Mouse (Mus musculus): ENCODE data around the gene Txn2. TPM values are rescaled to one million over a fixed set of nuclear protein-coding genes. Genes with fewer than 3 reads are reported as not detected.
A peak's percentile ranks its signal among the peaks of the same experiment; 100 is the strongest.

Txn2 gene
- polyA plus RNA-seq, 1 experiment from 2014 or later = 245 TPM

DNA sequence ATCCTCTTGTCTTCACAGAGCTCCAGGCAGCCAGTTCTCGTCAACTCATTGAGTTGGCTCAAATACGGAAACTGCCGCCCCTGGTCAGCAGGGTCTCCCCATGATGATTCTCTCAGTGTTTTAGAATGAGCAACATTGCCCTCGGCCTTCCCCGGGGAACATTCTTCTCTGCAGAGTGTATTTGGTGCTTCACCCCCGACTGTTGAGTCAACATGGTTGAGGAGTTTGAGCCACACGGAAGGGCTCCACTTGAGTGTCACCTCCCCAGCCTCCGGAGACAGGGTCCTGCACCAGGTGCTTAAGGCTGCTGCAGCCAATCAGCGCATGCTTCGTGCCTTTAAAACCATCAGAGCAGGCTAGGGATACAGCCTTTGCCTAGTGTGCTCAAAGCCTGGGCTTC, 35.5 kb downstream of the Txn2 start:
- WGBS = 61% methylated on average over 10 of the region's 10 CpGs
- TF ChIP-seq CTCF (IDR thresholded peaks at IDR 0.05; ENCODE audit: low read depth) = no peak
- Histone ChIP-seq H3K36me3 (ENCODE audit: insufficient read depth, low read length) (no peaks in the 10 kb centered on the region), H3K27ac (no peak overlapping the region), H3K9ac (ENCODE audit: low read depth, low read length) (no peak overlapping the region), H3K9me3 (replicated peaks; ENCODE audit: low read length) (no peaks in the 10 kb centered on the region), H3K4me2 (ENCODE audit: low read length) (no peak overlapping the region), H3K4me3 (replicated peaks; ENCODE audit: low read depth, low read length) (no peak overlapping the region), H3K4me1 (replicated peaks; ENCODE audit: insufficient read depth, low read length) (peaks cover 5% of the 10 kb centered on the region; the same call in 1 of the 2 replicates), H3K27me3 (ENCODE audit: insufficient read depth, low read length) (no peaks in the 10 kb centered on the region)
- DNase-seq (ENCODE audit: low spot score) = no peak
- ATAC-seq (replicated peaks; ENCODE audit: low FRiP score, low read depth) = no peak

DNA sequence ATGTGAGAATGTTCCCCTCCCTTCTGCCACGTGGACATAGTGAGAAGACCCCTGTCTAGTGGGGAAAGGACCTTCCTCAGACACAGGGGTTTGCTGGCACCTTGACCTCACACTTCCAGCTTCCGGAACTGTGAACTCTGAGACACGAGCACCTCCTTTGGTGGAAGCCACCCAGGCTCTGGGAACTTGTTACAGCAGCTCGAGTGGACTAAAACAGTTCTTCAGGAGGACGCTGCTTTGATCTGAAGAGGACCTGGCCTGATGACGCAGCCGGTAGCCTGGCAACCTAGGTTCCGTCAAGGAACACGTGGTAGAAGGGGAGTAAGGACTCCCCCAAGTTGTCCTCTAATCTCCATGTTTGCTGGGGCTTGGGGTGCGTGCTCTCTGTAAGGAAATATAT, 36.4 kb downstream of the Txn2 start:
- no peak for ATAC-seq (replicated peaks; ENCODE audit: low FRiP score, low read depth)
- H3K4me3 ChIP-seq (replicated peaks; ENCODE audit: low read depth, low read length) = no peak overlapping the region
- no peak overlapping the region for H3K9ac ChIP-seq (ENCODE audit: low read depth, low read length)
- H3K36me3 ChIP-seq (ENCODE audit: insufficient read depth, low read length) = no peaks in the 10 kb centered on the region
- no peak for DNase-seq (ENCODE audit: low spot score)
- H3K4me2 ChIP-seq (ENCODE audit: low read length) = no peak overlapping the region
- H3K9me3 ChIP-seq (replicated peaks; ENCODE audit: low read length) = no peaks in the 10 kb centered on the region
- TF ChIP-seq CTCF (IDR thresholded peaks at IDR 0.05; ENCODE audit: low read depth) = no peak
- H3K27ac ChIP-seq = 0 out of 2 replicates have a peak overlapping the region, but pooled peaks have one; percentile 37
- no peaks in the 10 kb centered on the region for H3K27me3 ChIP-seq (ENCODE audit: insufficient read depth, low read length)
- peaks cover 5% of the 10 kb centered on the region; the same call in 1 of the 2 replicates for H3K4me1 ChIP-seq (replicated peaks; ENCODE audit: insufficient read depth, low read length)
- WGBS = 89% methylated on average over 10 of the region's 10 CpGs

DNA sequence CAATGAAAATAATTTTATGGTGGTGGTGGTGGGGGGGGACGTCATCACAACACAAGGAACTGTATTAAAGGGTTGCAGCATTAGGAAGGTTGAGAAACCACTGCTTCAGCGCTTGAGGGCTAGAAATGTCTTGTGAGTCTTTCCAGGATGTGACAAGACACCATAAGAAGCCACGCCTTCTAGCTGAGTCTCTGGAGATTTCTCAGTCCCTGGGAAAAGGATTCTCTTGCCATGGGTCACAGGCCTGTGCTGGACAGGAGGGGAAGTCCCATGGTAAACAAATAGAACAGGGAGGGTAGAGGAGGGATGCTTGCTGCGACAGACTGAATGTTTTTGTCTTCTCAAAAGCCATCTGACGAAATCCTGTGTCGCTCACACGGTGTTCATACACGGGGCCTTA, 37.0 kb downstream of the Txn2 start:
- H3K4me2 ChIP-seq (ENCODE audit: low read length) = no peak overlapping the region
- no peak for ATAC-seq (replicated peaks; ENCODE audit: low FRiP score, low read depth)
- no peak overlapping the region for H3K9ac ChIP-seq (ENCODE audit: low read depth, low read length)
- H3K9me3 ChIP-seq (replicated peaks; ENCODE audit: low read length) = no peaks in the 10 kb centered on the region
- TF ChIP-seq CTCF (IDR thresholded peaks at IDR 0.05; ENCODE audit: low read depth) = no peak
- H3K27ac ChIP-seq = 0 out of 2 replicates have a peak overlapping the region, but pooled peaks have one; percentile 36
- no peaks in the 10 kb centered on the region for H3K36me3 ChIP-seq (ENCODE audit: insufficient read depth, low read length)
- DNase-seq (ENCODE audit: low spot score) = peak; percentile 68
- H3K4me1 ChIP-seq (replicated peaks; ENCODE audit: insufficient read depth, low read length) = peaks cover 5% of the 10 kb centered on the region; the same call in 1 of the 2 replicates
- no peak overlapping the region for H3K4me3 ChIP-seq (replicated peaks; ENCODE audit: low read depth, low read length)
- WGBS = 69% methylated on average over 8 of the region's 8 CpGs
- H3K27me3 ChIP-seq (ENCODE audit: insufficient read depth, low read length) = no peaks in the 10 kb centered on the region

DNA sequence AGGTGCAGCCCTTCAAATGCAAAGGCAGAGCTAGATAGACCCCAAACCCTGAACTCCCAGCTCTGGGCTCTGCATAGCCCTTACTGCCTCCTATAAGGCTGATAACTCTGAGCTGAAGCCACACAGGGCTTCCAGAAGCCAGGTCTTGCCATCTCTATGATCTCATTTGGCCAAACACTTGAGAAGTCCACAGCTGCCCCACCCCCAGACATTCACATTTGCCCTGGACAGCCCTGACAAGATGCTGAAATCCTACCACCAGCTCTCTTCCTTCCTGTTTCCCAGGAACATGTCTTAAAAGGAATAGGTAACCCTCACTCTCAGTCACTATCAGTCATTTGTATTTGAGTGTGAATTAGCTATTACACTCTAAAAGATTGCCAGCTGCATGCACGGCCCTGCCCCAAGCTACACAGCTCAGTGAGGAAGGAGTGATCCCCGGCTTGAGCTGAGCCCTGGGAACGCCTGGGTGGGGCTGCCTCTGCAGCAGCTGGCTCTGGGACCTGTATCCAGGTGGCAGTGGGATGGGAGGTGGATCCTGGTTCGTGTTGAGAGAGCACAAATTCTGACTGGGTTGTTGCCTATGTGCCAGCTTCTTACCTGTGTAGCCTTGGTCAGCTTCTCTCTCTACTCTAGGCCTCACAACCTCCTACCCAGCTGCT, 38.9 kb downstream of the Txn2 start:
- Histone ChIP-seq H3K9me3 (replicated peaks; ENCODE audit: low read length) (no peaks in the 10 kb centered on the region), H3K9ac (ENCODE audit: low read depth, low read length) (no peak overlapping the region), H3K27ac (no peak overlapping the region), H3K4me3 (replicated peaks; ENCODE audit: low read depth, low read length) (no peak overlapping the region), H3K4me1 (replicated peaks; ENCODE audit: insufficient read depth, low read length) (peaks cover 4% of the 10 kb centered on the region; the same call in 1 of the 2 replicates), H3K4me2 (ENCODE audit: low read length) (no peak overlapping the region), H3K36me3 (ENCODE audit: insufficient read depth, low read length) (no peaks in the 10 kb centered on the region), H3K27me3 (ENCODE audit: insufficient read depth, low read length) (no peaks in the 10 kb centered on the region)
- no peak for TF ChIP-seq CTCF (IDR thresholded peaks at IDR 0.05; ENCODE audit: low read depth)
- ATAC-seq (replicated peaks; ENCODE audit: low FRiP score, low read depth) (no peak), DNase-seq (ENCODE audit: low spot score) (no peak)
- WGBS = 30% methylated on average over 4 of the region's 4 CpGs

DNA sequence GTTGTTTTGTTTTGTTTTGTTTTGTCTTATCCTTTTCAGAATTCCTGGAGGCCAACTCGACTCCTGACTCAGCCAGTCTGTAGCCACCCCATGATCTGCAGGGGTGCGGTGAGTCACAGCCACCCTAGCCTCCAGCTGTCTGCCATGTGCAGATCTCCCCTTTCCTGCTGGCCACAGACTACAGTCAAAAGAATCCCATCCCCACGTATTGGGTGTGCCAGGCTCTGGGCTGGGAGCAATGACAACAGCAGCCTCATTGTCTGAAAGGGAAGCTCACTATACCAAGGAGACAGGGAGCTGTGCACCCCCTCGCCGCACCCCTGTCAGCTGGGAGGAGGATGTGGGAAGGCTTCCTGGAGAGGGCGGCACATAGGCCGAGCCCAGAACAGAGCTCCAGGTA, 40.5 kb downstream of the Txn2 start:
- no peaks in the 10 kb centered on the region for H3K27me3 ChIP-seq (ENCODE audit: insufficient read depth, low read length)
- DNase-seq (ENCODE audit: low spot score) (no peak), ATAC-seq (replicated peaks; ENCODE audit: low FRiP score, low read depth) (no peak)
- no peaks in the 10 kb centered on the region for H3K36me3 ChIP-seq (ENCODE audit: insufficient read depth, low read length)
- H3K9me3 ChIP-seq (replicated peaks; ENCODE audit: low read length) = no peaks in the 10 kb centered on the region
- TF ChIP-seq CTCF (IDR thresholded peaks at IDR 0.05; ENCODE audit: low read depth) = no peak
- H3K27ac ChIP-seq = no peak overlapping the region
- no peak overlapping the region for H3K9ac ChIP-seq (ENCODE audit: low read depth, low read length)
- 74% methylated on average over 7 of the region's 7 CpGs for WGBS
- H3K4me2 ChIP-seq (ENCODE audit: low read length) = no peak overlapping the region
- peaks cover 6% of the 10 kb centered on the region; the same call in 1 of the 2 replicates for H3K4me1 ChIP-seq (replicated peaks; ENCODE audit: insufficient read depth, low read length)
- no peak overlapping the region for H3K4me3 ChIP-seq (replicated peaks; ENCODE audit: low read depth, low read length)

DNA sequence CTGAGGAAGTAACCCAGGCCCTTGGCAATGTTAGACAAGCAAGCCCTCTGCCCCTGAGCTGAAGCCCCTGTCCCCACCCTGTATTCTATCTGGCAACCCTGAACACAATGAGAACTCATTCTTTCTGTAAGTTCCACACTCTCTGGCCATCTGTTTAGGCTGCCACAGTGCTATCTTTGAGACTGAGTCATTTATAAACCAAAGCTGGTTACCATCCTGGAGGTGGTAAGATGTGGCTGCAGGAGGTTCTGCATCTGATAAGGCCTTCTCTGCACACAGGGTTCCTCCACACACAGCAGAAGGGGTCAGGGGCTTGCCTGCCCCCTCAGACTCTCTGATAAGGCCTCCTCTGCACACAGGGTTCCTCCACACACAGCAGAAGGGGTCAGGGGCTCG, 41.7 kb downstream of the Txn2 start:
- DNase-seq (ENCODE audit: low spot score) (no peak), ATAC-seq (replicated peaks; ENCODE audit: low FRiP score, low read depth) (no peak)
- H3K27ac ChIP-seq = peak overlapping the region; percentile 8; the same call in 1 of the 2 replicates
- H3K4me1 ChIP-seq (replicated peaks; ENCODE audit: insufficient read depth, low read length) = peaks cover 17% of the 10 kb centered on the region; the same call in 1 of the 2 replicates
- no peak overlapping the region for H3K4me3 ChIP-seq (replicated peaks; ENCODE audit: low read depth, low read length)
- no peaks in the 10 kb centered on the region for H3K9me3 ChIP-seq (replicated peaks; ENCODE audit: low read length)
- no peaks in the 10 kb centered on the region for H3K27me3 ChIP-seq (ENCODE audit: insufficient read depth, low read length)
- no peaks in the 10 kb centered on the region for H3K36me3 ChIP-seq (ENCODE audit: insufficient read depth, low read length)
- 75% methylated on average over 1 of the region's 1 CpGs for WGBS
- no peak overlapping the region for H3K4me2 ChIP-seq (ENCODE audit: low read length)
- no peak overlapping the region for H3K9ac ChIP-seq (ENCODE audit: low read depth, low read length)
- no peak for TF ChIP-seq CTCF (IDR thresholded peaks at IDR 0.05; ENCODE audit: low read depth)

Measured in kidney, postnatal 0 days (tissue).